In genomic region chr14:78896252-78896651, GRCm38 (mm10) we compare ENCODE assay signal across 11 mouse cellular contexts. TPM values are rescaled to one million over a fixed set of nuclear protein-coding genes. Genes with fewer than 3 reads are reported as not detected.
DNase-seq lines count a peak whose midpoint lies in the region; ATAC-seq and TF ChIP-seq lines count a peak whose summit lies in the region.
"Had no signal": no experiment of that assay in that cellular context is flagged by ENCODE, and none has a peak within 500 bp of the region (broad histone marks: within the 10 kb centered on the region; RNA-seq: fewer than 3 reads in every experiment).

No protein-coding gene starts in this region.

- H3K27ac ChIP-seq in liver, embryonic 11.5 days (ENCODE audit: low read depth, low read length): no peak overlapping the region
- H3K27ac ChIP-seq in intestine, postnatal 0 days (ENCODE audit: low read depth, low read length): no peak overlapping the region
- H3K27ac ChIP-seq: forebrain, embryonic 10.5 days; liver, embryonic 15.5 days; neural tube, embryonic 12.5 days had no signal

- WGBS in liver, embryonic 11.5 days: 91% methylated on average over 5 of the region's 5 CpGs
- WGBS in intestine, postnatal 0 days: 85% methylated on average over 5 of the region's 5 CpGs

- no peak overlapping the region for H3K4me2 ChIP-seq in liver, embryonic 11.5 days
- H3K4me2 ChIP-seq in intestine, postnatal 0 days (replicated peaks; ENCODE audit: low read depth): no peak overlapping the region
- H3K4me2 ChIP-seq: liver, embryonic 15.5 days; neural tube, embryonic 12.5 days had no signal

- peak; percentile 9 for DNase-seq in adrenal gland, postnatal 25 days
- no peak for DNase-seq in adrenal gland, adult 8-10 months
- peak; percentile 32 for DNase-seq in urinary bladder, postnatal 14 days (ENCODE audit: low spot score)
- no peak for DNase-seq in urinary bladder, postnatal 4 days (ENCODE audit: low spot score in 2 of 2)
- DNase-seq in heart, postnatal 25 days (ENCODE audit: low spot score): peak; percentile 7
- DNase-seq in liver, embryonic 11.5 days (ENCODE audit: low spot score): no peak

- TF ChIP-seq CTCF in intestine, postnatal 0 days (IDR thresholded peaks at IDR 0.05; ENCODE audit: low read depth): no peak

- H3K36me3 ChIP-seq in liver, embryonic 11.5 days (ENCODE audit: control insufficient read depth, insufficient read depth, low read length): no peaks in the 10 kb centered on the region
- no peaks in the 10 kb centered on the region for H3K36me3 ChIP-seq in intestine, postnatal 0 days (ENCODE audit: control insufficient read depth, insufficient read depth)
- H3K36me3 ChIP-seq: forebrain, embryonic 10.5 days; liver, embryonic 15.5 days; neural tube, embryonic 12.5 days had no signal

- no peaks in the 10 kb centered on the region for H3K9me3 ChIP-seq in liver, embryonic 11.5 days (ENCODE audit: control insufficient read depth, low read length)
- no peaks in the 10 kb centered on the region for H3K9me3 ChIP-seq in intestine, postnatal 0 days (ENCODE audit: control insufficient read depth)
- H3K9me3 ChIP-seq: forebrain, embryonic 10.5 days; liver, embryonic 15.5 days; neural tube, embryonic 12.5 days had no signal

- no peak overlapping the region for H3K4me3 ChIP-seq in liver, embryonic 11.5 days (ENCODE audit: low read depth, low read length)
- no peak overlapping the region for H3K4me3 ChIP-seq in intestine, postnatal 0 days (ENCODE audit: low read depth, low read length)
- H3K4me3 ChIP-seq: forebrain, embryonic 10.5 days; liver, embryonic 15.5 days; neural tube, embryonic 12.5 days had no signal

- H3K27me3 ChIP-seq in liver, embryonic 11.5 days (replicated peaks; ENCODE audit: control insufficient read depth, insufficient read depth, low read length): no peaks in the 10 kb centered on the region
- no peaks in the 10 kb centered on the region for H3K27me3 ChIP-seq in intestine, postnatal 0 days (replicated peaks; ENCODE audit: control insufficient read depth, insufficient read depth, low read length)
- H3K27me3 ChIP-seq: liver, embryonic 15.5 days; neural tube, embryonic 12.5 days had no signal

- no peak for ATAC-seq in monocyte, adult 5-6 weeks (replicated peaks; ENCODE audit: insufficient number of reproducible peaks, low FRiP score, low TSS enrichment, poor library complexity, severe bottlenecking)
- no peak for ATAC-seq in liver, embryonic 11.5 days (replicated peaks; ENCODE audit: low FRiP score)
- no peak for ATAC-seq in intestine, postnatal 0 days

- intact Hi-C loops in heart, postnatal 25 days (cut with DNase I): loop anchor here (5.0 kb wide), 1 partner anchor 49 kb away; the partner anchor contains the start of gene Vwa8

- H3K9ac ChIP-seq in liver, embryonic 11.5 days (ENCODE audit: low read depth, low read length): no peak overlapping the region
- H3K9ac ChIP-seq in intestine, postnatal 0 days (ENCODE audit: low read depth, low read length): no peak overlapping the region
- H3K9ac ChIP-seq: liver, embryonic 15.5 days; neural tube, embryonic 12.5 days had no signal

- no peaks in the 10 kb centered on the region for H3K4me1 ChIP-seq in liver, embryonic 11.5 days (replicated peaks; ENCODE audit: control insufficient read depth, insufficient read depth, low read length)
- H3K4me1 ChIP-seq in intestine, postnatal 0 days (replicated peaks; ENCODE audit: control insufficient read depth, insufficient read depth, low read length): no peaks in the 10 kb centered on the region
- H3K4me1 ChIP-seq: forebrain, embryonic 10.5 days; liver, embryonic 15.5 days; neural tube, embryonic 12.5 days had no signal

RNA-seq across cellular contexts. Expression of gene Vwa8, which starts 47.4 kb away (rescaled TPM):
- 136 and 144 TPM in 2 replicates for total RNA-seq in adrenal gland, postnatal 25 days (2021)
- total RNA-seq in adrenal gland, adult 8-10 months (2022): 100 to 1,000 TPM; 165 to 179 (median 171) TPM
- total RNA-seq in heart, postnatal 25 days (2021): 100 to 1,000 TPM; 140 to 147 TPM
- total RNA-seq in monocyte, adult 5-6 weeks (2017): 8.4 to 29.1 TPM (median 8.9 TPM) in 3 replicates
- polyA plus RNA-seq in liver, embryonic 11.5 days (2014; fragmentation: Nextera tagmentation; extraction: Ambion mirVana): 12.6 and 13.2 TPM in 2 replicates
- 15.6 and 16.8 TPM in 2 replicates for polyA plus RNA-seq in intestine, postnatal 0 days (2015; fragmentation: Nextera tagmentation; extraction: Ambion mirVana)

Comparison
In these comparisons a context has a peak if more than half of its experiments do, and no peak if none do; other contexts are left out.
1. DNase-seq: peak in adrenal gland, postnatal 25 days (single experiment), urinary bladder, postnatal 14 days (single experiment) and heart, postnatal 25 days (single experiment); none in adrenal gland, adult 8-10 months (single experiment), urinary bladder, postnatal 4 days (0 of 2) and liver, embryonic 11.5 days (single experiment).